Mouse (Mus musculus) myocyte (in vitro differentiated cells): Measurements from ENCODE around the gene Rrp1.

Source experiments
- E2F4 ChIP-seq: IDR thresholded peaks from one replicate; pipeline ENCODE4 v1.6.1; 2011; ENCODE audit warnings: mild to moderate bottlenecking, control low read depth, moderate library complexity; ENCODE audit not compliant: insufficient read depth
- MAX ChIP-seq: IDR thresholded peaks from one replicate; pipeline ENCODE4 v1.6.1; 2011; ENCODE audit warnings: low read depth, mild to moderate bottlenecking, control low read depth
- MYOD1 ChIP-seq, 3 experiments: IDR thresholded peaks; one replicate each; pipeline ENCODE4 v1.6.1; 2011; ENCODE audit warnings: control low read depth in 2 of 3, low read depth in 2 of 3, mild to moderate bottlenecking in 2 of 3, moderate library complexity in 1 of 3; ENCODE audit not compliant: insufficient read length in 2 of 3, control insufficient read depth in 1 of 3
- MYOG ChIP-seq, 3 experiments: IDR thresholded peaks; one replicate each; pipeline ENCODE4 v1.6.1; 2011; ENCODE audit warnings: control low read depth in 2 of 3, low read depth in 2 of 3, mild to moderate bottlenecking in 2 of 3; ENCODE audit not compliant: insufficient read length in 2 of 3, control insufficient read depth in 1 of 3, insufficient read depth in 1 of 3
- POLR2A ChIP-seq: IDR thresholded peaks from one replicate; pipeline ENCODE4 v1.6.1; 2011; ENCODE audit warnings: low read depth, mild to moderate bottlenecking, control low read depth, moderate library complexity; ENCODE audit not compliant: insufficient read length
- POLR2AphosphoS2 ChIP-seq: IDR thresholded peaks from one replicate; pipeline ENCODE4 v1.6.1; 2011; ENCODE audit warnings: low read depth, control low read depth; ENCODE audit not compliant: insufficient read length
- SRF ChIP-seq: IDR thresholded peaks from one replicate; pipeline ENCODE4 v1.6.1; 2011; ENCODE audit warnings: low read depth; ENCODE audit not compliant: control insufficient read depth, insufficient read length
- TCF3 ChIP-seq: IDR thresholded peaks from one replicate; pipeline ENCODE4 v1.6.1; 2011; ENCODE audit warnings: low read depth, control low read depth; ENCODE audit not compliant: insufficient read length

DNA sequence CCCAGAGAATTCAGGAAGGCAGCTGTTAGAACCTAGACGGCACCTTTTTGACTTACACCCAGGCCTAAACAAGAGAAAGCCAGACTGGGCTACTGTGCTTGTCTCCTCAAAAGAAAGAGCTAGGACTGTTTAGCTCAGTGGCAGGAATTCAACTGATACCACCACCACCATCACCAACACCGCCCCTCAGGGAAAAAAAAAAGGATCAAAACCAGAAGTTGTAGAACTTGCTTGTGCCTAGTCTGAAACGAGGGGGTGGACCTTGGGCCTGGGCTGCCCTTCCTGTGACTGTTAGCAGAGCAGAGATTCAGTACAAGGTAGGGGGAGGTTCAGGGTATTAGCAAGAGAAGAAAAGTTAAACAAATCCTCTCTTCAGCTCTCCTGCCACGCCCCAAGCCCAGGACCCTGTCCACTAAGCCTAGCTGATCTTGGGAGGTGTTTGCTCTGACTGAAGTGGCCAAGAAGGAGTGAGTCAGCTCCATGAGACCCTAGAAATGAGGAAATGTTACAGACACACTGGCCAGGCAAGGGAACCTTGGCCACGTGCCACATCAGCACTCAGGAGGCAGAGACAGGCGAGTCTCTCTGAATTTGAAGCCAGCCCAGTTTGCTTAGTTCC, 13.4 kb upstream of the Rrp1 start:
- TF ChIP-seq POLR2AphosphoS2 (no peak), TCF3 (no peak), POLR2A (no peak), E2F4 (no peak), MYOD1 (IDR thresholded peaks at IDR 0.05; ENCODE audit: control insufficient read depth in 1 of 3, insufficient read length in 2 of 3, low read depth in 2 of 3) (no peak), MYOG (IDR thresholded peaks at IDR 0.05; ENCODE audit: control insufficient read depth in 1 of 3, insufficient read depth in 1 of 3, insufficient read length in 2 of 3, low read depth in 2 of 3) (no peak), SRF (no peak), MAX (no peak)
